Mouse (Mus musculus): ENCODE results near the gene Fam126b.

- TF ChIP-seq POLR2A (IDR thresholded peaks at IDR 0.05; ENCODE audit: low read depth, low read length): no peak
- no peak for TF ChIP-seq CTCF (IDR thresholded peaks at IDR 0.05; ENCODE audit: borderline replicate concordance, insufficient read depth, low read length)
Observed at GRCm38 (mm10) chr1:58570437-58570836, 15.7 kb downstream of the Fam126b start.

All from embryonic fibroblast, embryonic 13.5 days (primary cell).